Mouse (Mus musculus) gastrocnemius, postnatal 14 days (tissue): ENCODE data around the gene Mroh2a. TPM values are rescaled to one million over a fixed set of nuclear protein-coding genes. Genes with fewer than 3 reads are reported as not detected.

ENCODE experiments used
- DNase-seq: peaks from one replicate; pipeline ENCODE4 v3.0.0; 2021; ENCODE audit warnings: mixed read lengths
- intact Hi-C: fragments of 180-260 bp; cut with DNase I; formaldehyde crosslinking; loops from one replicate; pipeline ENCODE4 v1.15.1; 2025; ENCODE audit warnings: low total_unique reads
- total RNA-seq, 2 experiments: library from RNA; stranded (reverse); gene quantifications; 2 replicates each; pipeline ENCODE4 v1.2.3; 2021

Gene Mroh2a
- total RNA-seq, 2 experiments from 2014 or later, result not detected

- DNase-seq, result no peak
- intact Hi-C loops, result no loop called here
These were observed 74.6 kb downstream of the Mroh2a start for GRCm38 (mm10) chr1:88301121-88302014.

GRCm38 (mm10) chr1:88302057-88302740 is 75.4 kb downstream of the Mroh2a start:
- intact Hi-C loops, result no loop called here
- no peak for DNase-seq

DNA sequence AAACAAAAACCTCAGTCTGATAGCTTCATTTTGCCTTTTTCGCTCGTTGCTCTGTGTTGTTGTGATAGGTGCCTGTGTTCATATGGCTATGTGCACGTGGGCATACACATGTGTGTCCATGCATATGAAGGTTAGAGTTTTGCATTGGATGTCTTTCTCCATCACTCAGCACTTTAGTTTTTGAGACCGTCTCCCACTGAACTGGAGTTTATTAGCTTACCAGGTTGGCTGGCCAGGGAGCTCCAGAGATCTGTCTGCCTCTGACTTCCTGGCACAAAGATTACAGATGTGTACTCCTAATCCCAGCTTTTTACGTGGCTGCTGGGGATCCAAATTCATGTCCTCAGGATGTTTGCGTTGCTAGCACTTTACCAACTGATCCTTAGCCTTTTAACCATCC is 77.0 kb downstream of the Mroh2a start:
- no peak for DNase-seq
- intact Hi-C loops, result no loop called here

DNA sequence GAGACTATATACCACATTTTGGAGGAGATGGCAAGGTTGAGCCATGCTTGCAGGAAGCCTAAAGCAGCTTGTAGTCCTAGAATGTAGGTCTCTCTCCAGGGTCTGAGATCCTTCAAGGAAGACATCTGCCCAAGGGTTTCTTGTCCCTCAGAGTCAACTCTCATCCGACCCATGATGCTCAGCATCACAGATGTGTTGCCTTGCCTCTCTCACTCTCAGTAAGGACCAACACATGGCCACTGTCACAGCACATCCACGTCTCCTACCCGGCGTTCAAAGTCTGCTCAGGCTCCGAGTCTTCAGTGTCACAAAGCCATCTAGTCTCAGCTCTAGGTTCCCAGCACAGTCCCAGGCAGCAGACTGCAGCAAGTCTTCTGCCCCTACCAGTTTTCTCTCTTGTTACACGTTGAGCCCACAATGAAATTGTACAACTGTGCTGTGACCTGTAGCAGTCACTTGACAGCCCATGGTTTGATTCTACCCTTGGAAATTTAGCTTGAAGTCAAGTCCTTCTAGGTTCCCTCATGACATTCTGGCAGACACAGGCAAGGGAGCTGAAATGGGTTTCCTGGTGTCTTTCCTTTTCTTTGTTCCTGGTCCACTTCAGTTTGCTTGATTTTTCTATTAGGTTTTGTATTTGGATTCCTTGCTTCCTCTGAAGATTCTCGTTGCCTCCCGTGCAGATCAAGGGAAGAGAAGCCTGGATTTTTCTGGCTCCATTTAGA is 77.6 kb downstream of the Mroh2a start:
- no peak for DNase-seq
- intact Hi-C loops, result no loop called here

DNA sequence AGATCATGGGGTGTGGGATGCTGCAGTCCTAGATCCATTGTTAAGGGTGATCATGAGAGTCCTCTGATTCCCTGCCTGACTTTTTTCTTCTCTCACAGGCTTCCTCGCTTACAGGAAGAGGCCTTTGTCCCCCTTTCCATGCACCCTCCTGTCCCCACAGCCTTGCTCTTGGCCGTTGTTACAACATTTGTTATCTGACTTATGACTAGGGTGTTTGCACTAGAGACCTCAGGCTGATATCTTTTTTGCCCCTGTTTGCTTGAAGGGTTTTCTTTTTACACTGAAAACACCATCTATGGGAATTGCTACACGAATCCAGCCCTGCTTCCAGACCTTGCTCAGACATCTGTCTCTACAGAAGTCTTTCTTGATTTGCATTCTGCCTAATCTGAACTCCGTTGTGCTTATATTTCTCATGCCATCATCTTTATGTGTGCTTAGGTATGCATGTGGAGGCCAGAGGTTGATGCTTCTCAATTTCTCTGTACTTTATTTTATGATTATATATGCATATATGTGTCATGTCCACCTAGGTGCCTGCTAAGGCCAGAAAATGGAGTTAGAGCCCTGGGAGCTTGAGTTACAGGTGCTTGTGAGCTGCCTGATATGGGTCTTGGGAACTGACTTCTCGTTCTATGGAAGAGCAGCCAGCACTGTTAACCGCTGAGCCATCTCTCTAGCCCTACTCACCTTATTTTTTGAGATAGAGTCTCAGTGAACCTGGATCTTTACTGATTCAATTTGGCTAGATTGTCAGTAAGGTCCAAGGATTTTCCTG is 78.4 kb downstream of the Mroh2a start:
- no peak for DNase-seq
- intact Hi-C loops, result no loop called here

DNA sequence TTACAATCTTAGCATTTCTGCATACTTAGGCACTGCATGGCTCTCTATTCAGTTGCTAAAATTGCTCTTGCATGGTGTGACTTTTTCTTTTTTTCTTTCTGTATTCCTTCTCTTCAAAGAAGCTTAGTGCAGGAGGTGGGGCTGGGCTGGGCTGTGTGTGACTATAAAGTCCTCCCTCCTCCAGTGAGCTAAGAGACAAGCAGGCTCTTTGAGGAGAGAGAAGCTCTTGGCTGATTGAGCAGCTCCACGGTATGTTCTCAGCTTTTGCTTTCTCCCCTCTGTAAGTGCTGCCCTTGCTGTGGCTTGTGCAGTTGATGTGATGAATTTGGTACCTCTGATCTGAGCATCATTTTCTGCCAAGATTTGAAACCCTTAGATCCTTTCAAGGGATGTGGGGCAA is 79.8 kb downstream of the Mroh2a start:
- no peak for DNase-seq
- intact Hi-C loops, result no loop called here

DNA sequence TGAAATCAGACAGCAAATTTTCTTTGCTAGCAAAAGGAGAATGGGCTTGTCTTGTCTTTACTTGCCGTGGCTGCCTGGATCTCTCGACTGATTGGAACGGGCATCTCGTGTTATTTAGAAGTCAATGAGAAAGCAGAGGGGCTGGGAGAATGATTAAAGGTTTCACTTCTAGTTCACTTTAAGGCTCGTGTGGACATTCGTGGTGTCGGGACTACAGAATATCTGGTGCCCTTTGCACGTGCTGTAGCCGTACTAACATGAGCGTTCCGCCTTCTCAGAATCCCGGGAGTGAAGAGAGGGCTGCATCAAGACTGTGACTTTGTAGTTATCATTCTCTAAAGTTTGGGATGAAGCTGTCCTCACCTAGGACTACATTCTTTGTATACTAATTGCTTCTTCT is 80.4 kb downstream of the Mroh2a start:
- no peak for DNase-seq
- intact Hi-C loops, result no loop called here

GRCm38 (mm10) chr1:88309020-88309419 is 82.2 kb downstream of the Mroh2a start:
- intact Hi-C loops, result no loop called here
- no peak for DNase-seq

- intact Hi-C loops, result no loop called here
These were observed 83.1 kb downstream of the Mroh2a start for GRCm38 (mm10) chr1:88309905-88310304.

DNA sequence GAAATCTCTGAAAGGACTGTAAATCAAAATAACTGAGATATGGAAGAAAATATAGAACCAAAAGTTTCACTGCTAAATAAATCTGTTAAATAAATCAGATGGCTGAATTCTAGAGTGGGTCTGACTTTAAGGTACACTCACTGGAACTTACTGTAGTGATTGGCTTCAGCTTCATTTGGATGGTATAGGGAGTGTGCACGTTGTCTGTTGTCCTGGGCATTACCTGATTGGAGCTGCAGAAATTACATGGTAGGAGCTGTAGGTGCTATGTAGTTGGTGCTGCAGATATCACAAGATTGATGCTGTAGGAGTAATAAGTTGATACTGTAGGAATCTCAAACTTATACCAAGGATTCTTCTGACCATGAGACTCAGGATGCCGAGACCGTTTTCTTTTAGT is 83.6 kb downstream of the Mroh2a start:
- DNase-seq, result no peak
- intact Hi-C loops, result no loop called here

More at GRCm38 (mm10) chr1:88309905-88310304, 83.1 kb downstream of the Mroh2a start:
- DNase-seq, result no peak

Other genes with a start within 250 kb of the Mroh2a start
- 10 to 100 TPM; 11.4 to 12.5 TPM for gene Usp40, start 218.4 kb upstream of the Mroh2a start, total RNA-seq
- gene Ugt1a10, start 171.6 kb upstream of the Mroh2a start, total RNA-seq, result not detected
- not detected for gene Ugt1a9, start 156.2 kb upstream of the Mroh2a start, total RNA-seq
- not detected for gene Ugt1a8, start 139.2 kb upstream of the Mroh2a start, total RNA-seq
- under 1 TPM; 0.60 to 0.94 TPM for gene Ugt1a7c, start 131.9 kb upstream of the Mroh2a start, total RNA-seq
- under 1 TPM; 0.38 to 0.43 TPM for gene Ugt1a6b, start 123.7 kb upstream of the Mroh2a start, total RNA-seq
- 1 to 10 TPM; 2.1 to 2.4 TPM for gene Ugt1a6a, start 92.2 kb upstream of the Mroh2a start, total RNA-seq
- under 1 TPM; 0.14 to 0.33 TPM for gene Ugt1a5, start 61.0 kb upstream of the Mroh2a start, total RNA-seq
- not detected for gene Ugt1a2, start 26.4 kb upstream of the Mroh2a start, total RNA-seq
- gene Dnajb3, start 21.2 kb upstream of the Mroh2a start, total RNA-seq, result under 1 TPM; 0.22 to 0.39 TPM
- under 1 TPM in 1 of 2 experiments, not detected in 1; 0.12 TPM for gene Ugt1a1, start 15.0 kb upstream of the Mroh2a start, total RNA-seq
- gene Hjurp, start 50.6 kb downstream of the Mroh2a start, total RNA-seq, result 10 to 100 TPM; 16.8 to 17.1 TPM
- not detected for gene Trpm8, start 50.7 kb downstream of the Mroh2a start, total RNA-seq
- not detected for gene Spp2, start 180.0 kb downstream of the Mroh2a start, total RNA-seq